Comparison of ENCODE assay signal across 22 mouse cellular contexts in the genomic region with DNA sequence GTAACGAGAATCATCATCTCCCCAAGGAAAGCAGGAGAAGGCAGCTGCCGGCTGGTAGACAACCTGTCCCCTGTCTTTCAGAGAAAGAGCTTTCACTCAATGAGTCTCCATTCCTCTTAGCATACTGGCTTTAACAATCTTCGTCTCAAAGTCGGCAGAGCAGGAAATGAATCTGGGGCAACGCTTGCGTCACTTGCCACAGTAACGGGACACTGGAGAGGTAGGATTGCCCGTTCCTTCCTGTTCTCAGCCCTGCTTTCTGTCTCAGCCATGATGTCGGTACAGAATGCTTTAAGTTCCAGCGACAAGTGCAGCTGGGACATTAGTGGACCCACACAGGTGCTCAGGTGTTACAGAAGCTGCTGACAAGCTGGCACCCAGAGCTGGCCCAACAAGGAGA. TPM values are rescaled to one million over a fixed set of nuclear protein-coding genes. Genes with fewer than 3 reads are reported as not detected.
DNase-seq lines count a peak whose midpoint lies in the region; ATAC-seq and TF ChIP-seq lines count a peak whose summit lies in the region.
"Had no signal": no experiment of that assay in that cellular context is flagged by ENCODE, and none has a peak within 500 bp of the region (broad histone marks: within the 10 kb centered on the region; RNA-seq: fewer than 3 reads in every experiment).

No protein-coding gene starts in this region.

- H3K4me1 ChIP-seq in liver, postnatal 0 days (ENCODE audit: insufficient read depth): no peaks in the 10 kb centered on the region
- peaks cover 15% of the 10 kb centered on the region for H3K4me1 ChIP-seq in thymus, adult 2 months (replicated peaks; ENCODE audit: control insufficient read depth, insufficient read depth, low read length)
- no peaks in the 10 kb centered on the region for H3K4me1 ChIP-seq in intestine, postnatal 0 days (replicated peaks; ENCODE audit: control insufficient read depth, insufficient read depth, low read length)
- H3K4me1 ChIP-seq in embryonic facial prominence, embryonic 10.5 days: 0 out of 2 replicates have a peak, but pooled peaks cover 4% of the 10 kb centered on the region
- H3K4me1 ChIP-seq: embryonic facial prominence, embryonic 15.5 days; heart, embryonic 13.5 days; hindbrain, embryonic 15.5 days; midbrain, embryonic 10.5 days had no signal

- no peak for TF ChIP-seq POLR2A in thymus, adult 2 months (IDR thresholded peaks at IDR 0.05; ENCODE audit: control insufficient read depth, extremely low read depth, insufficient read depth, low read length, poor library complexity)

- DNase-seq in liver, postnatal 0 days: peak; percentile 17
- no peak for DNase-seq in liver
- peak; percentile 63 for DNase-seq in thymus, adult 2 months
- DNase-seq in embryonic facial prominence, embryonic 10.5 days (ENCODE audit: low spot score): no peak
- no peak for DNase-seq in ovary, postnatal 36 days (ENCODE audit: low spot score)
- DNase-seq in gastrocnemius, adult 8-10 months (ENCODE audit: low spot score in 2 of 2): no peak
- DNase-seq: adrenal gland, adult 8-10 months; heart, postnatal 36 days; kidney, adult 11 months; lung, embryonic 14.5 days; lung, postnatal 36 days had no signal

- no peak for ATAC-seq in liver, postnatal 0 days
- ATAC-seq in hematopoietic stem cell, adult 5-6 weeks (replicated peaks in 1 of 2; ENCODE audit: insufficient read depth in 1 of 2, low FRiP score in 2 of 2, low TSS enrichment in 1 of 2, low read depth in 1 of 2, poor library complexity in 2 of 2, severe bottlenecking in 2 of 2): peak; percentile 85 to 87
- ATAC-seq in intestine, postnatal 0 days: no peak
- ATAC-seq: forebrain, embryonic 16.5 days had no signal

- no peaks in the 10 kb centered on the region for H3K36me3 ChIP-seq in liver, postnatal 0 days (replicated peaks; ENCODE audit: insufficient read depth, low read length)
- no peaks in the 10 kb centered on the region for H3K36me3 ChIP-seq in thymus, adult 2 months (ENCODE audit: control insufficient read depth, insufficient read depth, low read length)
- no peaks in the 10 kb centered on the region for H3K36me3 ChIP-seq in intestine, postnatal 0 days (ENCODE audit: control insufficient read depth, insufficient read depth)
- H3K36me3 ChIP-seq in embryonic facial prominence, embryonic 10.5 days (replicated peaks): no peaks in the 10 kb centered on the region
- H3K36me3 ChIP-seq: embryonic facial prominence, embryonic 15.5 days; heart, embryonic 13.5 days; hindbrain, embryonic 15.5 days; limb, embryonic 10.5 days; midbrain, embryonic 10.5 days had no signal

- WGBS in liver, postnatal 0 days (ENCODE audit: insufficient replicate concordance): 28% methylated on average over 10 of the region's 10 CpGs
- 17% methylated on average over 10 of the region's 10 CpGs for WGBS in thymus, adult 2 months
- 81% methylated on average over 10 of the region's 10 CpGs for WGBS in intestine, postnatal 0 days
- WGBS in embryonic facial prominence, embryonic 10.5 days: 88% methylated on average over 10 of the region's 10 CpGs

- no peak overlapping the region for H3K4me3 ChIP-seq in liver, postnatal 0 days (ENCODE audit: low read depth, low read length)
- no peak overlapping the region for H3K4me3 ChIP-seq in thymus, adult 2 months (ENCODE audit: control insufficient read depth, insufficient read depth, low read length)
- H3K4me3 ChIP-seq in intestine, postnatal 0 days (ENCODE audit: low read depth, low read length): no peak overlapping the region
- no peak overlapping the region for H3K4me3 ChIP-seq in embryonic facial prominence, embryonic 10.5 days
- H3K4me3 ChIP-seq: embryonic facial prominence, embryonic 15.5 days; heart, embryonic 13.5 days; hindbrain, embryonic 15.5 days; layer of hippocampus, adult 2 months; limb, embryonic 10.5 days; midbrain, embryonic 10.5 days had no signal

- H3K9me3 ChIP-seq in liver, postnatal 0 days (ENCODE audit: low read length): no peaks in the 10 kb centered on the region
- H3K9me3 ChIP-seq in intestine, postnatal 0 days (ENCODE audit: control insufficient read depth): no peaks in the 10 kb centered on the region
- no peaks in the 10 kb centered on the region for H3K9me3 ChIP-seq in embryonic facial prominence, embryonic 10.5 days
- H3K9me3 ChIP-seq: embryonic facial prominence, embryonic 15.5 days; heart, embryonic 13.5 days; hindbrain, embryonic 15.5 days; limb, embryonic 10.5 days; midbrain, embryonic 10.5 days had no signal

- H3K27me3 ChIP-seq in liver, postnatal 0 days (ENCODE audit: insufficient read depth, low read length): no peaks in the 10 kb centered on the region
- H3K27me3 ChIP-seq in thymus, adult 2 months (ENCODE audit: control insufficient read depth, insufficient read depth, low read length): no peaks in the 10 kb centered on the region
- H3K27me3 ChIP-seq in intestine, postnatal 0 days (replicated peaks; ENCODE audit: control insufficient read depth, insufficient read depth, low read length): no peaks in the 10 kb centered on the region
- no peaks in the 10 kb centered on the region for H3K27me3 ChIP-seq in embryonic facial prominence, embryonic 10.5 days (replicated peaks; ENCODE audit: low read depth, poor library complexity, severe bottlenecking)
- H3K27me3 ChIP-seq: embryonic facial prominence, embryonic 15.5 days; heart, embryonic 13.5 days; hindbrain, embryonic 15.5 days had no signal

- no peak overlapping the region for H3K9ac ChIP-seq in liver, postnatal 0 days (replicated peaks)
- no peak overlapping the region for H3K9ac ChIP-seq in intestine, postnatal 0 days (ENCODE audit: low read depth, low read length)
- H3K9ac ChIP-seq: embryonic facial prominence, embryonic 15.5 days; heart, embryonic 13.5 days; hindbrain, embryonic 15.5 days; lung, embryonic 14.5 days had no signal

- TF ChIP-seq CTCF in liver, postnatal 0 days (IDR thresholded peaks at IDR 0.05; ENCODE audit: low read depth): no peak
- TF ChIP-seq CTCF in thymus, adult 2 months (IDR thresholded peaks at IDR 0.05; ENCODE audit: borderline replicate concordance, control insufficient read depth, extremely low read depth, insufficient read depth, low read length, poor library complexity): no peak
- TF ChIP-seq CTCF in intestine, postnatal 0 days (IDR thresholded peaks at IDR 0.05; ENCODE audit: low read depth): no peak

- no peak for TF ChIP-seq EP300 in liver, postnatal 0 days (IDR thresholded peaks at IDR 0.05; ENCODE audit: low read depth)

- H3K4me2 ChIP-seq in liver, postnatal 0 days (ENCODE audit: low read depth, low read length): no peak overlapping the region
- H3K4me2 ChIP-seq in intestine, postnatal 0 days (replicated peaks; ENCODE audit: low read depth): no peak overlapping the region
- H3K4me2 ChIP-seq: embryonic facial prominence, embryonic 15.5 days; heart, embryonic 13.5 days; hindbrain, embryonic 15.5 days; liver, embryonic 11.5 days; lung, embryonic 14.5 days had no signal

- H3K27ac ChIP-seq in liver, postnatal 0 days (ENCODE audit: low read depth): no peak overlapping the region
- peak overlapping the region; percentile 76 for H3K27ac ChIP-seq in thymus, adult 2 months (ENCODE audit: control insufficient read depth, insufficient read depth, low read length)
- no peak overlapping the region for H3K27ac ChIP-seq in intestine, postnatal 0 days (ENCODE audit: low read depth, low read length)
- no peak overlapping the region for H3K27ac ChIP-seq in embryonic facial prominence, embryonic 10.5 days (replicated peaks)
- H3K27ac ChIP-seq: embryonic facial prominence, embryonic 15.5 days; heart, embryonic 13.5 days; hindbrain, embryonic 15.5 days; kidney, postnatal 0 days; layer of hippocampus, adult 2 months; limb, embryonic 10.5 days; midbrain, embryonic 10.5 days had no signal

RNA-seq across cellular contexts. Expression of a gene that starts 57.5 kb away (rescaled TPM):
- polyA plus RNA-seq in liver, postnatal 0 days (2015; fragmentation: Nextera tagmentation; extraction: Ambion mirVana): 0.02 TPM in 1 of 2 replicates, not detected in the other
- total RNA-seq in hematopoietic stem cell, adult 5-6 weeks (2017): not detected in 2 replicates
- polyA plus RNA-seq in thymus, adult 2 months (2012; rRNA removed): 0.50 and 0.56 TPM in 2 replicates
- polyA plus RNA-seq in intestine, postnatal 0 days (2015; fragmentation: Nextera tagmentation; extraction: Ambion mirVana): 0.14 and 0.18 TPM in 2 replicates
- 0.03 and 0.06 TPM in 2 replicates for polyA plus RNA-seq in embryonic facial prominence, embryonic 10.5 days (2016; fragmentation: Nextera tagmentation; extraction: Ambion mirVana)
- 1 to 10 TPM in 3 of 4 experiments, not detected in 1; 1.2 to 2.4 (median 2.4) TPM for total RNA-seq in gastrocnemius, adult 8-10 months (2022)
- polyA plus RNA-seq: liver, embryonic 11.5 days had no signal

Comparison
In these comparisons a context has a peak if more than half of its experiments do, and no peak if none do; other contexts are left out.
1. DNase-seq: peak in liver, postnatal 0 days (single experiment) and thymus, adult 2 months (single experiment); none in liver (single experiment), embryonic facial prominence, embryonic 10.5 days (single experiment), ovary, postnatal 36 days (single experiment) and gastrocnemius, adult 8-10 months (0 of 2).
2. ATAC-seq: peak in hematopoietic stem cell, adult 5-6 weeks (2 of 2); none in liver, postnatal 0 days (single experiment) and intestine, postnatal 0 days (single experiment).